ENCODE assay signal across 24 mouse cellular contexts in the genomic region with DNA sequence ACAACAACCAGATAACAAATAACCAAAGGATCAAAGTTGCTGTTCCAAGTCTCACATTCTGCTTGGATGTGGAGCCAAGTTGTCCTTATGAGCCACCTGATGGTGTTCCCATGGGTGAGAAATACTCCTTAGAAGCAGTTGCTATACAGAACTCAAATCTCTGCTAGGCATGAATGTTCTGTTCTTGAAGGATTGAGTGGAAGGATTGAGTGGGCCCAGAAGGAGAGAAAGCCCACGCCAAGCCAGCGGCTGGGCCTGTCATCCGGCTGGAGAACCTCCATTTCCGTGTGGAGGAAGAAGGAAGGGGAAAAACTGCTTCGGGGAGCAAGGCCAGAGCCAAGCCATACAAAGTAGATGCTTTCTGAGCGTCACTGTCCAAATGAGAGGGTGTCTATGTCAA. TPM values are rescaled to one million over a fixed set of nuclear protein-coding genes. Genes with fewer than 3 reads are reported as not detected.
DNase-seq lines count a peak whose midpoint lies in the region; ATAC-seq and TF ChIP-seq lines count a peak whose summit lies in the region.
"Had no signal": no experiment of that assay in that cellular context is flagged by ENCODE, and none has a peak within 500 bp of the region (broad histone marks: within the 10 kb centered on the region; RNA-seq: fewer than 3 reads in every experiment).

No protein-coding gene starts in this region.

- H3K27me3 ChIP-seq in heart, embryonic 12.5 days (replicated peaks): no peaks in the 10 kb centered on the region
- no peaks in the 10 kb centered on the region for H3K27me3 ChIP-seq in midbrain, embryonic 11.5 days (ENCODE audit: control insufficient read depth, insufficient read depth, low read length)
- no peaks in the 10 kb centered on the region for H3K27me3 ChIP-seq in intestine, postnatal 0 days (replicated peaks; ENCODE audit: control insufficient read depth, insufficient read depth, low read length)
- H3K27me3 ChIP-seq: heart, embryonic 15.5 days; hindbrain, embryonic 15.5 days; midbrain, embryonic 13.5 days; neural tube, embryonic 12.5 days; Patski had no signal

- no peaks in the 10 kb centered on the region for H3K4me1 ChIP-seq in heart, embryonic 12.5 days (replicated peaks)
- no peaks in the 10 kb centered on the region for H3K4me1 ChIP-seq in midbrain, embryonic 11.5 days (ENCODE audit: control insufficient read depth, insufficient read depth, low read length)
- H3K4me1 ChIP-seq in intestine, postnatal 0 days (replicated peaks; ENCODE audit: control insufficient read depth, insufficient read depth, low read length): no peaks in the 10 kb centered on the region
- H3K4me1 ChIP-seq: heart, embryonic 15.5 days; hindbrain, embryonic 15.5 days; midbrain, embryonic 13.5 days; neural tube, embryonic 12.5 days had no signal

- ATAC-seq in heart, embryonic 12.5 days (ENCODE audit: insufficient number of reproducible peaks, low FRiP score): no peak
- no peak for ATAC-seq in midbrain, embryonic 11.5 days (ENCODE audit: low FRiP score)
- ATAC-seq in intestine, postnatal 0 days: no peak
- ATAC-seq: CD4-positive, CD25-positive, alpha-beta regulatory T cell, adult 4 months; forebrain, embryonic 16.5 days; midbrain, embryonic 13.5 days; Patski had no signal

- H3K27ac ChIP-seq in heart, embryonic 12.5 days (ENCODE audit: poor library complexity, severe bottlenecking): no peak overlapping the region
- no peak overlapping the region for H3K27ac ChIP-seq in midbrain, embryonic 11.5 days (ENCODE audit: low read depth, low read length)
- no peak overlapping the region for H3K27ac ChIP-seq in intestine, postnatal 0 days (ENCODE audit: low read depth, low read length)
- H3K27ac ChIP-seq: heart, adult 2 months; heart, embryonic 15.5 days; hindbrain, embryonic 15.5 days; midbrain, embryonic 13.5 days; neural tube, embryonic 12.5 days; stomach, postnatal 0 days had no signal

- TF ChIP-seq CTCF in intestine, postnatal 0 days (IDR thresholded peaks at IDR 0.05; ENCODE audit: low read depth): no peak

- 90% methylated on average over 6 of the region's 6 CpGs for WGBS in heart, embryonic 12.5 days
- WGBS in midbrain, embryonic 11.5 days: 93% methylated on average over 6 of the region's 6 CpGs
- 88% methylated on average over 6 of the region's 6 CpGs for WGBS in intestine, postnatal 0 days

- no peak overlapping the region for H3K4me3 ChIP-seq in heart, embryonic 12.5 days
- H3K4me3 ChIP-seq in midbrain, embryonic 11.5 days (ENCODE audit: low read depth, low read length): no peak overlapping the region
- H3K4me3 ChIP-seq in intestine, postnatal 0 days (ENCODE audit: low read depth, low read length): no peak overlapping the region
- H3K4me3 ChIP-seq: heart, adult 2 months; heart, embryonic 15.5 days; hindbrain, embryonic 15.5 days; midbrain, embryonic 13.5 days; neural tube, embryonic 12.5 days had no signal

- intact Hi-C loops in left cerebral cortex, postnatal 36 days (cut with DNase I): no loop called here

- DNase-seq in heart, adult 11 months: peak; percentile 42
- DNase-seq in right cerebral cortex, adult 2 months (ENCODE audit: low spot score in 2 of 2): peak; percentile 24 to 41
- no peak for DNase-seq in right cerebral cortex, postnatal 10 days (ENCODE audit: low spot score in 2 of 2)
- peak; percentile 49 to 66 for DNase-seq in left cerebral cortex, postnatal 36 days (ENCODE audit: low spot score in 2 of 2)
- DNase-seq in midbrain, embryonic 11.5 days (ENCODE audit: low spot score, missing footprints): no peak
- DNase-seq: adrenal gland, adult 8-10 months; cerebellum, postnatal 14 days; embryo, embryonic 11 days; gastrocnemius, postnatal 10 days; heart, adult 2 months; heart, postnatal 4 days; kidney, adult 11 months; liver; lung, postnatal 10 days had no signal

- no peaks in the 10 kb centered on the region for H3K9me3 ChIP-seq in heart, embryonic 12.5 days (replicated peaks)
- H3K9me3 ChIP-seq in midbrain, embryonic 11.5 days (ENCODE audit: control insufficient read depth, low read length): no peaks in the 10 kb centered on the region
- H3K9me3 ChIP-seq in intestine, postnatal 0 days (ENCODE audit: control insufficient read depth): no peaks in the 10 kb centered on the region
- H3K9me3 ChIP-seq: heart, embryonic 15.5 days; hindbrain, embryonic 15.5 days; midbrain, embryonic 13.5 days; neural tube, embryonic 12.5 days had no signal

- no peak overlapping the region for H3K4me2 ChIP-seq in heart, embryonic 12.5 days
- H3K4me2 ChIP-seq in midbrain, embryonic 11.5 days: no peak overlapping the region
- no peak overlapping the region for H3K4me2 ChIP-seq in intestine, postnatal 0 days (replicated peaks; ENCODE audit: low read depth)
- H3K4me2 ChIP-seq: heart, embryonic 15.5 days; hindbrain, embryonic 15.5 days; midbrain, embryonic 13.5 days; neural tube, embryonic 12.5 days had no signal

- no peak overlapping the region for H3K9ac ChIP-seq in heart, embryonic 12.5 days
- H3K9ac ChIP-seq in midbrain, embryonic 11.5 days (ENCODE audit: low read length): no peak overlapping the region
- no peak overlapping the region for H3K9ac ChIP-seq in intestine, postnatal 0 days (ENCODE audit: low read depth, low read length)
- H3K9ac ChIP-seq: heart, embryonic 15.5 days; hindbrain, embryonic 15.5 days; midbrain, embryonic 13.5 days; neural tube, embryonic 12.5 days had no signal

- peaks cover 14% of the 10 kb centered on the region; the same call in 1 of the 2 replicates for H3K36me3 ChIP-seq in heart, embryonic 12.5 days
- no peaks in the 10 kb centered on the region for H3K36me3 ChIP-seq in midbrain, embryonic 11.5 days (ENCODE audit: control insufficient read depth, insufficient read depth, low read length)
- H3K36me3 ChIP-seq in intestine, postnatal 0 days (ENCODE audit: control insufficient read depth, insufficient read depth): no peaks in the 10 kb centered on the region
- H3K36me3 ChIP-seq: hindbrain, embryonic 15.5 days; midbrain, embryonic 13.5 days; neural tube, embryonic 12.5 days had no signal

RNA-seq across cellular contexts. Expression of gene Strip2, which starts 44.3 kb away (rescaled TPM):
- polyA plus RNA-seq in heart, embryonic 12.5 days (2016; fragmentation: Nextera tagmentation; extraction: Ambion mirVana): 39.5 and 39.8 TPM in 2 replicates
- total RNA-seq in left cerebral cortex, postnatal 36 days (2021): 10 to 100 TPM; 19.6 to 30.6 TPM
- 0.62 and 0.83 TPM in 2 replicates for polyA plus RNA-seq in midbrain, embryonic 11.5 days (2014; fragmentation: Nextera tagmentation; extraction: Ambion mirVana)
- polyA plus RNA-seq in intestine, postnatal 0 days (2015; fragmentation: Nextera tagmentation; extraction: Ambion mirVana): 0.46 and 0.63 TPM in 2 replicates

Comparison
In these comparisons a context has a peak if more than half of its experiments do, and no peak if none do; other contexts are left out.
1. DNase-seq: peak in heart, adult 11 months (single experiment), right cerebral cortex, adult 2 months (2 of 2) and left cerebral cortex, postnatal 36 days (2 of 2); none in right cerebral cortex, postnatal 10 days (0 of 2) and midbrain, embryonic 11.5 days (single experiment).
2. RNA of gene Strip2, which starts 44.3 kb away (polyA plus RNA-seq): 39.5 to 39.8 TPM in heart, embryonic 12.5 days; 0.62 to 0.83 TPM in midbrain, embryonic 11.5 days and 0.46 to 0.63 TPM in intestine, postnatal 0 days; every median in the first group is over 10 times any median in the second.